Mouse (Mus musculus) lung, embryonic 15.5 days (tissue): ENCODE results near the gene Ubqln4. TPM values are rescaled to one million over a fixed set of nuclear protein-coding genes. Genes with fewer than 3 reads are reported as not detected.

Experiments used
- ATAC-seq: fragments of 200-750 bp; cut with Nextera tagmentation; 2 replicates; pipeline ENCODE4 v1.8.0; 2017; ENCODE audit warnings: moderate number of reproducible peaks, borderline replicate concordance; ENCODE audit not compliant: low FRiP score, low TSS enrichment; ENCODE audit errors: extremely low read depth
- H3K27ac ChIP-seq: fragments of 300-500 bp; sonication (generic); 2 replicates; pipeline ENCODE4 v1.5.1; 2015; ENCODE audit warnings: moderate library complexity, mild to moderate bottlenecking, inconsistent platforms
- H3K27me3 ChIP-seq: fragments of 300-500 bp; sonication (generic); 2 replicates; pipeline ENCODE4 v1.6.1; 2015; ENCODE audit warnings: inconsistent platforms
- H3K36me3 ChIP-seq: fragments of 300-500 bp; sonication (generic); 2 replicates; pipeline ENCODE4 v1.6.1; 2015; ENCODE audit warnings: inconsistent platforms
- H3K4me1 ChIP-seq: fragments of 300-500 bp; sonication (generic); 2 replicates; pipeline ENCODE4 v1.6.1; 2015; ENCODE audit warnings: inconsistent platforms
- H3K4me2 ChIP-seq: fragments of 300-500 bp; sonication (generic); 2 replicates; pipeline ENCODE4 v1.6.1; 2015; ENCODE audit warnings: inconsistent platforms, mild to moderate bottlenecking, moderate library complexity
- H3K4me3 ChIP-seq: fragments of 300-500 bp; sonication (generic); 2 replicates; pipeline ENCODE4 v1.5.1; 2015; ENCODE audit warnings: mild to moderate bottlenecking, inconsistent platforms
- H3K9ac ChIP-seq: fragments of 300-500 bp; sonication (generic); 2 replicates; pipeline ENCODE4 v1.6.1; 2015; ENCODE audit warnings: inconsistent platforms
- H3K9me3 ChIP-seq: fragments of 300-500 bp; sonication (generic); 2 replicates; pipeline ENCODE4 v1.6.1; 2016; ENCODE audit warnings: inconsistent platforms
- WGBS: fragments of 180-500 bp; shearing (Covaris S2); methylation state at CpG from one replicate; pipeline ENCODE4 v1.1.7; 2015; 5-methylcytosine and 5-hydroxymethylcytosine counted together
- microRNA counts: library from miRNA; unstranded; fragments of <30 nt; microRNA quantifications from one replicate; lab custom pipeline; 2016
- microRNA-seq: library from miRNA; unstranded; fragments of <30 nt; microRNA quantifications from one replicate; pipeline ENCODE4, GENCODE M21; 2016
- polyA plus RNA-seq: library from polyadenylated mRNA; unstranded; fragments of >200 nt; fragmentation: Nextera tagmentation; extraction: Ambion mirVana; gene quantifications from 2 replicates; pipeline ENCODE4 v1.2.1, GENCODE M21; 2015

Ubqln4 gene
- polyA plus RNA-seq, 1 experiment from 2014 or later, result 46.4 TPM

DNA sequence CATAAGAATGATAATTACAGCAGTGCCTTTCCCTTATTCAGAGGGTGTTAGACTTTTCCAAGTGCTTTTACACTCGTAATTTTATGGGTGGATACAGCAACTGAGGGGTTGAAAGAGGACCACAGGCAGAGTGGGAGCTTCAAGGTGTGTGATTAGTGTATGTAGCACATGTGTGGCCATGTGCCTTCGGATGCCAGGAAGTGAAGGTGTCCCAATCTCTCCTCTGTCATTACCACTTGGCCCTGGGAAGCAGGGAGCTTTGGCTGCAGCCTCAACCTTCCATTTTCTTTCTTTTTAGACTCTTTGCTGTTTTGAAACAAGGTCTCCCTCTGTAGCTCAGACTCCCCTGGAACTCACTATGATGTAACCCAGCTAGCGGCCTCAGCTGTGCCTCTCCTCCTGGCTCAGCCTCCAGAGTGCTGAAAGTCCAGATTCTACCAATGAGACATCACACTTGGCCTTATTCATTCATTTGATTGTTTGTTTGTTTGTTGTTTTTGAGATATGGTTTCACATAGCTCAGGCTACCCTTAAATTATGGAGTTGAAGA, 63.5 kb downstream of the Ubqln4 start:
- Histone ChIP-seq H3K27me3 (no peaks in the 10 kb centered on the region), H3K9ac (no peak overlapping the region), H3K4me3 (peak overlapping the region; percentile 14; the same call in 1 of the 2 replicates), H3K36me3 (no peaks in the 10 kb centered on the region), H3K27ac (no peak overlapping the region), H3K4me1 (peaks cover 48% of the 10 kb centered on the region), H3K4me2 (peak overlapping the region; percentile 41; the same call in 1 of the 2 replicates), H3K9me3 (no peaks in the 10 kb centered on the region)
- ATAC-seq, result no peak
- WGBS, result 75% methylated on average over 3 of the region's 3 CpGs

DNA sequence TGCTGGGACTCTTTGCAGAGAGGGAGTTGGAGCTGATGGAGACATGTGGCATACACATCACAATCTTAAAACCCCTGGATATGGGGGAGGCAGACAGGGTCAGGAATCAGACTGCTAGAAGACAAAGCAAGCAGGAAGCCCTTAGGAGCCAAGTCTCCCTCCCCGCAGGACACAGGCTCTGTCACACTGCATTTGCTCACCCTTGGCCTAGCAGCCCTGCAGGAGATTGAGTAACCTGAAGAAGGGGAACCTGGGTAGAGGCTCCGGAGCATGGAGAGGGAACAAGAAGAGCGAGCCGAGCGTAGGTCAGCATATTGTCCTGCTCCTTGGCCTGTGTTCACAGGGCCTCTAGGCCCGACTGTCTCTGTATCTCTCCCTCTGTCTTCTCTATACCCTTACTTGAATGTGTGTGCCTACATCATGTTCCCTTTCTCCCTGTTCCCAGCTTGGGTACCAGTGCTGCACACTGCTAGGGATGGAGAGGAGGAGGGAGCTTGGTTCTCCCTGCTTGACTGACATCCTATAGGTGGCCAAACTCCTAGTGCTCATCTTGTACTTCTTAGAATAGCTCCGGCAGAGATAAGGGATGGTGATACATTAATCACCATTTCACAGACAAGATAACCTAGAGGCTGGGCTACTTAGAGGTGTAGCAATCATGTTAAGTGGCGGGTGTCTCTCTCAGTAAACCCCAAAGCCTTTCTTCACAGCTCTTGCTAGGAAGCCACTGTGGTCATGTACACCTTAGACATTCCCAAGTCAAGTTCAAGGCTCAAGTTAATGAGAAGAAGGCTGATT, 64.7 kb downstream of the Ubqln4 start:
- Histone ChIP-seq H3K27me3 (no peaks in the 10 kb centered on the region), H3K4me3 (no peak overlapping the region), H3K27ac (no peak overlapping the region), H3K36me3 (no peaks in the 10 kb centered on the region), H3K4me1 (peaks cover 49% of the 10 kb centered on the region), H3K4me2 (no peak overlapping the region), H3K9me3 (no peaks in the 10 kb centered on the region), H3K9ac (no peak overlapping the region)
- ATAC-seq, result no peak
- WGBS, result 70% methylated on average over 8 of the region's 8 CpGs

MicroRNAs encoded within 50 kb of the gene (microRNA counts, 519-probe panel; counts per million panel counts)
- microRNA mmu-miR-1905 (lab: Ali Mortazavi, UCI), result 19.7 counts per million

Small RNAs within 50 kb of the gene (microRNA-seq; reads per million reads assigned to microRNA genes)
- not detected for gene Mir1905

Other genes starting within 250 kb of the Ubqln4 start
- 192 and 203 TPM in 2 replicates for gene Glmp, start 228.7 kb upstream of the Ubqln4 start, polyA plus RNA-seq
- 7.5 and 9.5 TPM in 2 replicates for gene Tmem79, start 217.6 kb upstream of the Ubqln4 start, polyA plus RNA-seq
- gene Smg5, start 217.5 kb upstream of the Ubqln4 start, polyA plus RNA-seq, result 49.4 and 53.1 TPM in 2 replicates
- gene Paqr6, start 189.2 kb upstream of the Ubqln4 start, polyA plus RNA-seq, result 9.5 and 10.1 TPM in 2 replicates
- not detected in 2 replicates for gene Bglap3, start 181.0 kb upstream of the Ubqln4 start, polyA plus RNA-seq
- not detected in 2 replicates for gene Bglap2, start 175.1 kb upstream of the Ubqln4 start, polyA plus RNA-seq
- 0.53 TPM in 1 of 2 replicates, not detected in the other for gene Bglap, start 169.3 kb upstream of the Ubqln4 start, polyA plus RNA-seq
- gene Pmf1, start 143.4 kb upstream of the Ubqln4 start, polyA plus RNA-seq, result 158 and 164 TPM in 2 replicates
- gene Slc25a44, start 128.6 kb upstream of the Ubqln4 start, polyA plus RNA-seq, result 13.9 and 14.8 TPM in 2 replicates
- gene Sema4a, start 92.6 kb upstream of the Ubqln4 start, polyA plus RNA-seq, result 4.5 and 5.3 TPM in 2 replicates
- 111 and 121 TPM in 2 replicates for gene Lmna, start 43.8 kb upstream of the Ubqln4 start, polyA plus RNA-seq
- gene Mex3a, start 21.4 kb upstream of the Ubqln4 start, polyA plus RNA-seq, result 15.8 and 16.8 TPM in 2 replicates
- 33.1 and 36.4 TPM in 2 replicates for gene Rab25, start 5.5 kb upstream of the Ubqln4 start, polyA plus RNA-seq
- gene Lamtor2, start 684 bp upstream of the Ubqln4 start, polyA plus RNA-seq, result 165 and 178 TPM in 2 replicates
- gene Ssr2, start 22.1 kb downstream of the Ubqln4 start, polyA plus RNA-seq, result 290 and 301 TPM in 2 replicates
- gene Arhgef2, start 52.2 kb downstream of the Ubqln4 start, polyA plus RNA-seq, result 105 and 116 TPM in 2 replicates
- gene Rxfp4, start 99.4 kb downstream of the Ubqln4 start, polyA plus RNA-seq, result not detected in 2 replicates
- 90.7 and 93.1 TPM in 2 replicates for gene Khdc4, start 132.0 kb downstream of the Ubqln4 start, polyA plus RNA-seq
- 58.3 and 62.8 TPM in 2 replicates for gene Rit1, start 163.1 kb downstream of the Ubqln4 start, polyA plus RNA-seq
- 7.5 and 7.7 TPM in 2 replicates for gene Syt11, start 221.4 kb downstream of the Ubqln4 start, polyA plus RNA-seq